Mouse (Mus musculus) liver, embryonic 16.5 days (tissue): ENCODE results near the gene Akap9. TPM values are rescaled to one million over a fixed set of nuclear protein-coding genes. Genes with fewer than 3 reads are reported as not detected.
"Not testable (repeated sequence)": the region's sequence is repeated elsewhere in the genome, so short reads cannot be mapped to it uniquely, and the experiment has no call there.

ENCODE experiments used
- ATAC-seq: fragments of 200-750 bp; cut with Nextera tagmentation; 2 replicates; pipeline ENCODE4 v1.8.0; 2017; ENCODE audit warnings: low read depth, mild to moderate bottlenecking, moderate number of reproducible peaks, moderate library complexity
- H3K27ac ChIP-seq: fragments of 300-500 bp; sonication (generic); 2 replicates; pipeline ENCODE4 v1.5.1; 2014; ENCODE audit warnings: mild to moderate bottlenecking, low read length
- H3K27me3 ChIP-seq: fragments of 300-500 bp; sonication (generic); 2 replicates; pipeline ENCODE4 v1.6.1; 2014; ENCODE audit warnings: low read depth, low read length, mixed read lengths; ENCODE audit not compliant: control insufficient read depth, insufficient read depth
- H3K36me3 ChIP-seq: fragments of 300-500 bp; sonication (generic); 2 replicates; pipeline ENCODE4 v1.6.1; 2014; ENCODE audit warnings: mild to moderate bottlenecking; ENCODE audit not compliant: control insufficient read depth, insufficient read depth
- H3K4me1 ChIP-seq: fragments of 300-500 bp; sonication (generic); 2 replicates; pipeline ENCODE4 v1.6.1; 2014; ENCODE audit warnings: low read depth, low read length, mixed read lengths; ENCODE audit not compliant: control insufficient read depth
- H3K4me2 ChIP-seq: fragments of 300-500 bp; sonication (generic); 2 replicates; pipeline ENCODE4 v1.6.1; 2014; ENCODE audit warnings: low read depth, low read length, mixed read lengths
- H3K4me3 ChIP-seq: fragments of 300-500 bp; sonication (generic); 2 replicates; pipeline ENCODE4 v1.5.1; 2014; ENCODE audit warnings: low read depth, mild to moderate bottlenecking, low read length
- H3K9ac ChIP-seq: fragments of 300-500 bp; sonication (generic); 2 replicates; pipeline ENCODE4 v1.6.1; 2014; ENCODE audit warnings: low read depth, low read length
- H3K9me3 ChIP-seq: fragments of 300-500 bp; sonication (generic); replicated peaks from 2 replicates; pipeline ENCODE4 v1.6.1; 2016; ENCODE audit warnings: low read length; ENCODE audit not compliant: control insufficient read depth
- WGBS: fragments of 180-500 bp; shearing (Covaris S2); extraction: QIAGEN DNeasy Blood & Tissue Kit; methylation state at CpG from one replicate; pipeline ENCODE4 v1.1.7; 2014; ENCODE audit not compliant: insufficient replicate concordance; 5-methylcytosine and 5-hydroxymethylcytosine counted together
- polyA plus RNA-seq: library from polyadenylated mRNA; unstranded; fragments of >200 nt; fragmentation: Nextera tagmentation; extraction: Ambion mirVana; gene quantifications from 2 replicates; pipeline ENCODE4 v1.2.1, GENCODE M21; 2015

Akap9 gene
- polyA plus RNA-seq, 1 experiment from 2014 or later: 26.1 TPM

DNA sequence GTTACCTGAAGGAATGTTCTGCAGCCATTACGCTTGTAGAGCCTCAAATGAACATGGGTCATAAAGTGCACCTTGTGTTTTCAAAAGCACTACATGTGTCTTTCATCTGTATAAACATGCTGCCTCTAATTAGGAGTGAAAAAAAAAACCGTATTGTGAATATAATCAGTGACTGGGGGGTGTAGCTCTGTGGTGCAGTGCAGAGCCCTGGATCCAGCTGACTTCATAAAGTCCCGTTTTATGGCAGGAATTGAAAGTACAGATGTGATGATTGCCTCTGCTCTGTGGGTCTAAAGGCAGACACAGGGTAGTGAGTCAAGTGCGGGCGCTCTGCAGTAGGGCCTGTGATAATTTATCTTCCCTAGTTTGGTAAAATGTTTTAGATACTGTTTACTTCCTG lies 2.9 kb downstream of the Akap9 start:
- Histone ChIP-seq H3K9ac (no peak overlapping the region), H3K36me3 (no peaks in the 10 kb centered on the region), H3K27ac (no peak overlapping the region), H3K4me2 (no peak overlapping the region), H3K9me3 (no peaks in the 10 kb centered on the region), H3K4me1 (peaks cover 14% of the 10 kb centered on the region), H3K27me3 (no peaks in the 10 kb centered on the region), H3K4me3 (no peak overlapping the region)
- 70% methylated on average over 5 of the region's 5 CpGs for WGBS
- no peak for ATAC-seq

DNA sequence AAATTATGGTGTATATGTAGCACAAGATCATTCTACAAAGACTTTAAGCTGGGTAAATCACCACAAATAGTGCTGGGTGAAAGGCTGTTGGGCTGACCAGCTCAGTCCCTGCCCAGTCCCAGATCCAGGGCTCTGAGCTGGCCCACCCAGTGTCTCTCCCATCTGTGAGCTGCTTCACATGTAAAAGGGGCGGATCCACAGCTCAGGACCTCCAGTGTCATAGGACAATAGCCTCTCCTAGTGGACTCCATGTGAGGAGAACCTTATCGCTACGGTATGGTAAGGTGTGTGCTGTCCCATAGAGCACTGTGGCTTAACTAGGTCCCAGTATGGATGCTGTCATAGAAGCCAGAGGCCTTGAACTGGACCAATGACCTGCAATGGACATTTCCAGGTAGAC lies 3.8 kb downstream of the Akap9 start:
- ATAC-seq: no peak
- Histone ChIP-seq H3K27me3 (no peaks in the 10 kb centered on the region), H3K4me1 (peaks cover 16% of the 10 kb centered on the region), H3K27ac (no peak overlapping the region), H3K4me3 (no peak overlapping the region), H3K9ac (no peak overlapping the region), H3K4me2 (no peak overlapping the region), H3K9me3 (no peaks in the 10 kb centered on the region), H3K36me3 (no peaks in the 10 kb centered on the region)
- WGBS: 77% methylated on average over 3 of the region's 3 CpGs

DNA sequence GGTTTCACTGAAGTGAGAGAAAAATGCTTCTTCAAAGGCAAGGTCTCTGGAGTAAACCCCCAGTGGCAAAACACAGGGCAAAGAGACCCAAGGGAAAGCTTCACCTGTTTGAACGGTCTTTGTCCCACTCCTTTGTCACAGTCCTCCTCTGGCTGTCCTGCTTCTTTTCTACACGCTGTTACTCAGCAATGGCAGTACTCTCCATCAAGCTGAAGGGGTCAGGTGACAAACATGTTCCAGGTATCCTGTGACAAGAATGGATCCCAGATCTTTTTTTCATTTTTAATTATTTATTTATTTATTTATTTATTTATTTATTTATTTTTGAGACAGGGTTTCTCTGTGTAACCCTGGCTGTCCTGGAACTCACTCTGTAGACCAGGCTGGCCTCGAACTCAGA lies 5.7 kb downstream of the Akap9 start:
- H3K4me3 ChIP-seq: no peak overlapping the region
- no peak overlapping the region for H3K9ac ChIP-seq
- peaks cover 17% of the 10 kb centered on the region for H3K4me1 ChIP-seq
- WGBS: 80% methylated on average over 3 of the region's 3 CpGs
- ATAC-seq: no peak
- H3K4me2 ChIP-seq: no peak overlapping the region
- H3K27me3 ChIP-seq: no peaks in the 10 kb centered on the region
- no peaks in the 10 kb centered on the region for H3K36me3 ChIP-seq
- no peak overlapping the region for H3K27ac ChIP-seq
- H3K9me3 ChIP-seq: no peaks in the 10 kb centered on the region

DNA sequence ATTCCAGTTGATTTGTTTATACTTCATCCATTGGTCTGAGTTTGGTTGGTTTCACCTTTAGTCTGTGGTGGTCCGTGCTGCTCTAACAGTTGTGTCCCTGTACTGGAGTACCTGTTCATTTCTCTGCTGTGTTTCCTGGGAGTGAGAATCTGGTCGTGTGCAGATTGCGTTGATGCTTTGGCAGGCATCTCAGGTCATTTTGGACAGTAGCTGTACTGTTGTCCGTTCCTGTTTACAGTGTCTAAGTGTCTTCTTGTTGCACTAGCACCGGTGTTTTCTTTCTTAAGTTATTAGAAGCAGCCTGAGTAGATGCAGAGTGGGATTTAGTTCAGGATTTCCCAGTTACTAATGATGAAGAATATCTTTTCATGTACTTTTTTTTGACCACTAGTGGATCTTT lies 7.4 kb downstream of the Akap9 start:
- H3K27ac ChIP-seq: no peak overlapping the region
- 77% methylated on average over 5 of the region's 5 CpGs for WGBS
- no peaks in the 10 kb centered on the region for H3K27me3 ChIP-seq
- no peaks in the 10 kb centered on the region for H3K9me3 ChIP-seq
- no peaks in the 10 kb centered on the region for H3K36me3 ChIP-seq
- no peak overlapping the region for H3K9ac ChIP-seq
- H3K4me2 ChIP-seq: no peak overlapping the region
- H3K4me3 ChIP-seq: no peak overlapping the region
- no peak for ATAC-seq
- H3K4me1 ChIP-seq: peaks cover 11% of the 10 kb centered on the region

DNA sequence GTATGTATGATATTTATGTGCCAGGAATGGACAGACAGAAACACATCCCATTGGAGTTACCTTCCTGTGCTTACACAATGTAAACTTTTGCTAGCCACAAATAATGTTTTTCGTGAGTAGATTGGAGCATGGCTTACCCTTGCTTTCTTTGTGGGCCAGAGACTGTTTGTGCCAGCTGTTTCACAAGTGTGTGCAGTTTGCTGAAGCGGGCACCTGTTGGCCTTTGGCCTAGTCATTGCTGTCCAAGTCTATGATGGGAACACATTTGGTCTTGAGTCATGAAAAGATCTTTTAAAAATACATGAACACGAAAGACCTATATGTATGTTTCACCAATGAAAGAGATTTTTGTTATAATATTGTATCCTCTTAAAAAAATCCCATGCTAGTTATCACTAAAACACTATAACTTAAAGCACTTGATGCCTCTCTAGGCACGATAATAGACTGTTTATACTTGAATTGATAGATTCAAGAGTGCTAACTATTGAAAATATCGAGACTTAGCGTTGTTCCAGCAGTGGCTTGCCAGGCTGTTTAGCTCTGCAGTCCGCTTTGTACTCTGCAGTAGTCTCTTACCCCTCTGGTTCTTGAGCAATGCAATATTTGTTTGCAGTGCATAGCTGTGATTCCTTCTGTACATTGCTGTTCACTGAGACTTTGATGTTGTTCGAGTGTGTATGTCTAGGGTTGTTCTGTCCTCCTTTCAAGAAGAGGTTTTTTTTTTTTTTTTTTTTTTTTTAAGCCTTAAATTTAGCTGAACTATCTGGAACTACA lies 8.1 kb downstream of the Akap9 start:
- H3K27ac ChIP-seq: no peak overlapping the region
- no peak overlapping the region for H3K9ac ChIP-seq
- H3K4me2 ChIP-seq: no peak overlapping the region
- H3K36me3 ChIP-seq: no peaks in the 10 kb centered on the region
- no peak overlapping the region for H3K4me3 ChIP-seq
- 60% methylated on average over 8 of the region's 8 CpGs for WGBS
- ATAC-seq: peak; percentile 65
- H3K27me3 ChIP-seq: no peaks in the 10 kb centered on the region
- peaks cover 11% of the 10 kb centered on the region for H3K4me1 ChIP-seq
- H3K9me3 ChIP-seq: no peaks in the 10 kb centered on the region

DNA sequence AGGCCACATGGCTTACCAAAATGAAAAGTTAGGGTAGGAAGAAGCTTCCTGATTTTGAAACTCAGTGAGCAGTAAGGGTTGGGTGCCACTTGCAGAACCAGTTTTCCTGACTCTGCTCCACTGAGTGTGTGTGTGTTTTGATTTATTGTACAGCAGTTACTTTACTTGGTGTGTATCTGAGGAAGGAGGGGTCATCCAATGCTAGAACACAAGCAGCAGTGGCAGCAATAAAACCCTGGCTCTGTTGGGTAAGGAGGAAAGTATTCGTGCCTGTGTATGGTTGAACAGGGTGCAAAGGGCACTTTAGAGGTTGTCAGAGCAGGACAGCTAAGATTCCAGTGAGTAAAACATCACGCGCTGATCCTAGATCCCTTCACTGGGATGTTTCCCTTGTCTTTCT lies 11.1 kb downstream of the Akap9 start:
- Histone ChIP-seq H3K9ac (no peak overlapping the region), H3K4me3 (no peak overlapping the region), H3K9me3 (no peaks in the 10 kb centered on the region), H3K27ac (no peak overlapping the region), H3K36me3 (no peaks in the 10 kb centered on the region), H3K27me3 (no peaks in the 10 kb centered on the region), H3K4me2 (no peak overlapping the region), H3K4me1 (peaks cover 11% of the 10 kb centered on the region)
- ATAC-seq: peak; percentile 49; the same call in 1 of the 2 replicates
- WGBS: 74% methylated on average over 3 of the region's 3 CpGs

DNA sequence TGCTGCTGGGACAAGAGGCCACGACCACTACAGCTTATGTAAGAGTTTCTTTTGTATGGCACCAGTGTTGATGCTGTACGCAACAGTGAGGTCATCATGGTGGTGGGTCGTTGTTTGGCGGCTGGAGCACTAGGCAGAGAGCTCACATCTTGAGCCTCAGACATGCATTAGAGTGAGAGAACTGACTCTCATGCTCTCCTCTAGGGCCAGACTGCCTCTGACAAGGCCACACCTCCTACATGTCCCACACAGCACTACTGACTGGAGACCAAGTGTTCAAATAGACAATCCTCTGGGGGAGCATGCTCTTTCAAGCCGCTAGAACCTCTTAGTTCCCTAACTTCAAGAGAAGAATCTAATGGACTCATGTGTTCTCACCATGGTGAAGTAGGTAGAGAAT lies 11.5 kb downstream of the Akap9 start:
- H3K27ac ChIP-seq: no peak overlapping the region
- H3K4me3 ChIP-seq: no peak overlapping the region
- H3K4me2 ChIP-seq: no peak overlapping the region
- H3K9ac ChIP-seq: no peak overlapping the region
- peaks cover 11% of the 10 kb centered on the region for H3K4me1 ChIP-seq
- WGBS: 71% methylated on average over 5 of the region's 5 CpGs
- H3K36me3 ChIP-seq: no peaks in the 10 kb centered on the region
- no peaks in the 10 kb centered on the region for H3K27me3 ChIP-seq
- ATAC-seq: no peak
- no peaks in the 10 kb centered on the region for H3K9me3 ChIP-seq

DNA sequence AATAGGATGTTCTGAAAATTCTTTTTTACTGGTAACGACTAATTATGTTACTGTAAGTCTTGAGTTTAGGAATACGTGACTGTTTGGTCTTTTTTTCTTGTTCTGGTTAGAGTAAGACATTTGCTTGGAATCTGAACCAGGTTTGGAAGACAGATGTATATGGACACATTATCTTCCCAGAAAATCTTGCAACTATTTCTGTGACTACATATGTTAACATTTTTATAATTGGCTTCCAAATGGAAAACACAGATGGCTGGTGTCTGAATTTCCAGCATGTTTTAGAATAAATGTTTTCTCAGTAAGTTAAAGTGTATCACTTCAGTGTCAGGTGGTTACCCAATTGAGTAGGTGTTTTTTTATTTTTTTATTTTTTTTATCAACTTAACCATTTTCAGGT lies 13.4 kb downstream of the Akap9 start:
- H3K4me3 ChIP-seq: no peak overlapping the region
- H3K9me3 ChIP-seq: no peaks in the 10 kb centered on the region
- no peak overlapping the region for H3K9ac ChIP-seq
- no peak overlapping the region for H3K27ac ChIP-seq
- H3K27me3 ChIP-seq: no peaks in the 10 kb centered on the region
- 71% methylated on average over 2 of the region's 2 CpGs for WGBS
- peaks cover 11% of the 10 kb centered on the region for H3K4me1 ChIP-seq
- no peaks in the 10 kb centered on the region for H3K36me3 ChIP-seq
- no peak for ATAC-seq
- H3K4me2 ChIP-seq: no peak overlapping the region

DNA sequence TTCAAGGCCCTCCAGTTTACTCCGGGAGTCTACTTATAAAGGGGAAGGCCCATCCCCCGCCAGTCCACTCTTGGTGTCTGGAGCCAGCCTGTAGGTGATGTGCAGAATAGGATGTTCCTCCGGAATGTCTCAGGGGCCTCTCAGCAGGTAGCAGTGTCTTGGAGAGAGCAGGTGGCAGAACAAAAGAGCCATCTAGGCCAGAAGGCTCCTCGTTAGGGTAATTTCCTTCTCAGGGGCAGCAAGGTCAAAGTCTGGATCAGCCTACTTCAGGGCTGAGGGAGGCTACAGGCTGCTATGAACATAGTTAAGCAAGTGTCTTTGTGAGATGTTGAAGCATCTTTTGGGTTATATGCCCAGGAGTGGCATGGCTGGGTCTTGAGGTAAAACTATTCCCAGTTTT lies 15.3 kb downstream of the Akap9 start:
- not testable (repeated sequence) for H3K27me3 ChIP-seq, H3K36me3 ChIP-seq, H3K4me3 ChIP-seq, H3K9me3 ChIP-seq, H3K4me2 ChIP-seq, H3K4me1 ChIP-seq, H3K27ac ChIP-seq, H3K9ac ChIP-seq, ATAC-seq
- 63% methylated on average over 4 of the region's 4 CpGs for WGBS
